Mouse (Mus musculus): ENCODE measurements around the gene Tcp11l1. TPM values are rescaled to one million over a fixed set of nuclear protein-coding genes. Genes with fewer than 3 reads are reported as not detected.

Gene Tcp11l1
- total RNA-seq (2017), result 0.81 and 1.2 TPM in 2 replicates

GRCm38 (mm10) chr2:104711585-104712485 is at the start of gene Tcp11l1:
Gene Tcp11l1, minus strand, starts transcription at chr2:104712169.
- no peak for ATAC-seq (ENCODE audit: extremely low read depth, insufficient number of reproducible peaks, low FRiP score, poor library complexity, severe bottlenecking)

- ATAC-seq (ENCODE audit: extremely low read depth, insufficient number of reproducible peaks, low FRiP score, poor library complexity, severe bottlenecking), result no peak
Measured at GRCm38 (mm10) chr2:104750611-104751010, 38.6 kb upstream of the Tcp11l1 start.

GRCm38 (mm10) chr2:104748652-104749183 is 36.7 kb upstream of the Tcp11l1 start:
- no peak for ATAC-seq (ENCODE audit: extremely low read depth, insufficient number of reproducible peaks, low FRiP score, poor library complexity, severe bottlenecking)

GRCm38 (mm10) chr2:104746251-104746650 is 34.3 kb upstream of the Tcp11l1 start:
- no peak for ATAC-seq (ENCODE audit: extremely low read depth, insufficient number of reproducible peaks, low FRiP score, poor library complexity, severe bottlenecking)

GRCm38 (mm10) chr2:104743971-104744370 is 32.0 kb upstream of the Tcp11l1 start:
- no peak for ATAC-seq (ENCODE audit: extremely low read depth, insufficient number of reproducible peaks, low FRiP score, poor library complexity, severe bottlenecking)

- ATAC-seq (ENCODE audit: extremely low read depth, insufficient number of reproducible peaks, low FRiP score, poor library complexity, severe bottlenecking), result no peak
Measured at GRCm38 (mm10) chr2:104743160-104743559, 31.2 kb upstream of the Tcp11l1 start.

- 0 out of 2 replicates have a peak, but pooled peaks have one; percentile 23 for ATAC-seq (ENCODE audit: extremely low read depth, insufficient number of reproducible peaks, low FRiP score, poor library complexity, severe bottlenecking)
Measured at GRCm38 (mm10) chr2:104742741-104743064, 30.7 kb upstream of the Tcp11l1 start, which contains the start of gene Depdc7. Gene Depdc7, minus strand, starts transcription at chr2:104742878.

- no peak for ATAC-seq (ENCODE audit: extremely low read depth, insufficient number of reproducible peaks, low FRiP score, poor library complexity, severe bottlenecking)
Measured at GRCm38 (mm10) chr2:104741896-104742740, 30.1 kb upstream of the Tcp11l1 start.

GRCm38 (mm10) chr2:104741015-104741758 is 29.2 kb upstream of the Tcp11l1 start:
- ATAC-seq (ENCODE audit: extremely low read depth, insufficient number of reproducible peaks, low FRiP score, poor library complexity, severe bottlenecking), result no peak

GRCm38 (mm10) chr2:104740248-104740949 is 28.4 kb upstream of the Tcp11l1 start:
- ATAC-seq (ENCODE audit: extremely low read depth, insufficient number of reproducible peaks, low FRiP score, poor library complexity, severe bottlenecking), result no peak

- no peak for ATAC-seq (ENCODE audit: extremely low read depth, insufficient number of reproducible peaks, low FRiP score, poor library complexity, severe bottlenecking)
Measured at GRCm38 (mm10) chr2:104739691-104740090, 27.7 kb upstream of the Tcp11l1 start.

- no peak for ATAC-seq (ENCODE audit: extremely low read depth, insufficient number of reproducible peaks, low FRiP score, poor library complexity, severe bottlenecking)
Measured at GRCm38 (mm10) chr2:104736241-104736640, 24.3 kb upstream of the Tcp11l1 start.

GRCm38 (mm10) chr2:104732562-104733256 is 20.7 kb upstream of the Tcp11l1 start:
- no peak for ATAC-seq (ENCODE audit: extremely low read depth, insufficient number of reproducible peaks, low FRiP score, poor library complexity, severe bottlenecking)

- ATAC-seq (ENCODE audit: extremely low read depth, insufficient number of reproducible peaks, low FRiP score, poor library complexity, severe bottlenecking), result peak; percentile 33; the same call in 1 of the 2 replicates
Measured at GRCm38 (mm10) chr2:104732033-104732444, 20.1 kb upstream of the Tcp11l1 start.

- ATAC-seq (ENCODE audit: extremely low read depth, insufficient number of reproducible peaks, low FRiP score, poor library complexity, severe bottlenecking), result no peak
Measured at GRCm38 (mm10) chr2:104727369-104727768, 15.4 kb upstream of the Tcp11l1 start.

GRCm38 (mm10) chr2:104722021-104722420 is 10.1 kb upstream of the Tcp11l1 start:
- no peak for ATAC-seq (ENCODE audit: extremely low read depth, insufficient number of reproducible peaks, low FRiP score, poor library complexity, severe bottlenecking)

GRCm38 (mm10) chr2:104717827-104718226 is 5.9 kb upstream of the Tcp11l1 start:
- ATAC-seq (ENCODE audit: extremely low read depth, insufficient number of reproducible peaks, low FRiP score, poor library complexity, severe bottlenecking), result no peak

Measured in neutrophil, adult 5-6 weeks (primary cell).